Mouse (Mus musculus): ENCODE data around the gene Mief1. TPM values are rescaled to one million over a fixed set of nuclear protein-coding genes. Genes with fewer than 3 reads are reported as not detected.

Mief1 gene
- total and polyA plus RNA-seq, 3 experiments = 19.2 to 34.4 (median 20.7) TPM

DNA sequence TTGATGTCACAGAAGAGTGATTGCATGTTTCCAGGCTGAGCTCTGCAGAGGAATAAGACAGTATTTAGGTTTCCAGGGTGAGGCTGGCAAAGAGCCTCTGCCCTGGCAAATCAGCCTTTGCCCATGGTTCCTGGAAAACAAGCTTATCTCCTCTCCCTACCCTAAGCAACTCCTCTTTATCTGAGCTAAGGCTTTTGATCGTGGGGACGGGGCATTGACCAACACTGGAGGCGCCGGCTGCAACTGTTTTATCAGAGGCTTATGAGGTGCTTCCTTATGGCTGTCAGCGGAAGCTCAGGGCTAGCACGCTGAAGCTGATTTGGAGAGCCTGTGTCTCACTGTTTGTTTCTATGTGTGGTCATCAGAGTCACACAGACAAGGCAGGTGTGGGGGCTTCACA, 16.8 kb downstream of the Mief1 start:
- H3K27ac ChIP-seq (ENCODE audit: insufficient read depth, low read depth) = no peak overlapping the region
- no peaks in the 10 kb centered on the region for H3K27me3 ChIP-seq (replicated peaks)
- DNase-seq (ENCODE audit: extremely low read depth) = no peak

DNA sequence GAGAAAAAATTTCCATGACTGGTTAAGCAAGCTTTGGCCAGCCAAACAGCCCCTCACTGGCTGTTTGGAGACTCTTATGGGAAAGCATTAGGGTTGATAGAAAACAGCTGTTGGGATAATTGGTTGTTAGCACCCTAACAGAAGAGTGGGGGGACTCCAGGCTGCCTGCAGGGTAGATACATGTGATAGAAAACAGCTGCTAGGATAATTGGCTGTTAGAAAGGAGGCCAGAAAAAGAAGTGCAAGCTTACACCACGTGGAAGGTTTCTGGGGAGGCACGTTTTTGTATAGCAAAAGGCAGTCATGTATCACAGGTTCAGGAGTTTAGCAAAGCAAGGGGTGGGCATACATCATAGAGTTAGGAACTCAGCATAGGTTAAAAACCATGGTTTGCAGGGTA, 19.7 kb downstream of the Mief1 start:
- Histone ChIP-seq H3K4me1 (ENCODE audit: control insufficient read depth in 1 of 2, insufficient read depth in 2 of 2) (peaks cover 9 to 32% of the 10 kb centered on the region in 2 experiments), H3K27me3 (replicated peaks) (no peaks in the 10 kb centered on the region), H3K79me2 (replicated peaks; ENCODE audit: control insufficient read depth, extremely low read depth, insufficient read depth, poor library complexity, severe bottlenecking) (peaks cover 19% of the 10 kb centered on the region), H3K4me2 (ENCODE audit: insufficient read depth, low read depth, poor library complexity, severe bottlenecking) (peak overlapping the region; percentile 68; the same call in 1 of the 2 replicates), H3K9ac (ENCODE audit: insufficient read depth, low read depth) (no peak overlapping the region), H3K9me3 (replicated peaks; ENCODE audit: low read length) (no peaks in the 10 kb centered on the region), H3K4me3 (replicated peaks in 1 of 3; ENCODE audit: low read depth in 2 of 3, low read length in 2 of 3, poor library complexity in 1 of 3) (peak overlapping the region in 2 of 3 experiments; percentile 67 to 94), H3K27ac (ENCODE audit: insufficient read depth, low read depth) (0 out of 2 replicates have a peak overlapping the region, but pooled peaks have one; percentile 30), H3K36me3 (replicated peaks in 1 of 2; ENCODE audit: control insufficient read depth in 1 of 2, insufficient read depth in 1 of 2, low read length in 1 of 2) (peaks cover 56 to 72% of the 10 kb centered on the region in 2 experiments)
- in situ Hi-C loops (cut with MboI; ENCODE audit: low pct_ligation_motif_present, low pct_unique_long_range_greater_than_20kb, low sequenced_read_pairs) (loop anchor here (25.0 kb wide), 1 partner anchor 709 kb away; no protein-coding TSS in a partner anchor), dilution Hi-C loops (cut with MboI; ENCODE audit: extremely low pct_ligation_motif_present, extremely low pct_unique_long_range_greater_than_20kb, low sequenced_read_pairs) (no loop called here)
- TF ChIP-seq MAX (IDR thresholded peaks at IDR 0.05; ENCODE audit: low read length) (0 out of 2 replicates have a peak, but pooled peaks have one; percentile 57), SIN3A (IDR thresholded peaks at IDR 0.05; ENCODE audit: low read length) (0 out of 2 replicates have a peak, but pooled peaks have one; percentile 39), BHLHE40 (IDR thresholded peaks at IDR 0.05; ENCODE audit: low read depth, low read length) (peak; percentile 25; the same call in 1 of the 2 replicates), MEF2A (IDR thresholded peaks at IDR 0.05; ENCODE audit: borderline replicate concordance, low read depth, low read length) (no peak), ZNF384 (IDR thresholded peaks at IDR 0.05; ENCODE audit: low read depth, low read length) (no peak), MXI1 (IDR thresholded peaks at IDR 0.05; ENCODE audit: low read depth, low read length) (peak; percentile 62; the same call in 1 of the 2 replicates), ZMIZ1 (IDR thresholded peaks at IDR 0.05; ENCODE audit: low read depth, low read length) (0 out of 2 replicates have a peak, but pooled peaks have one; percentile 22), MYC (IDR thresholded peaks at IDR 0.05; ENCODE audit: low read depth, low read length) (peak; percentile 69)
- no peak for DNase-seq (ENCODE audit: extremely low read depth)

More for the DNA sequence above, 16.8 kb downstream of the Mief1 start:
- dilution Hi-C loops (cut with MboI; ENCODE audit: extremely low pct_ligation_motif_present, extremely low pct_unique_long_range_greater_than_20kb, low sequenced_read_pairs) = no loop called here
- H3K9me3 ChIP-seq (replicated peaks; ENCODE audit: low read length) = no peaks in the 10 kb centered on the region
- no peak overlapping the region for H3K4me2 ChIP-seq (ENCODE audit: insufficient read depth, low read depth, poor library complexity, severe bottlenecking)
- no peak overlapping the region for H3K4me3 ChIP-seq (replicated peaks in 1 of 3; ENCODE audit: low read depth in 2 of 3, low read length in 2 of 3, poor library complexity in 1 of 3)
- H3K36me3 ChIP-seq (replicated peaks in 1 of 2; ENCODE audit: control insufficient read depth in 1 of 2, insufficient read depth in 1 of 2, low read length in 1 of 2) = peaks cover 56 to 74% of the 10 kb centered on the region in 2 experiments
- H3K79me2 ChIP-seq (replicated peaks; ENCODE audit: control insufficient read depth, extremely low read depth, insufficient read depth, poor library complexity, severe bottlenecking) = peaks cover 4% of the 10 kb centered on the region; the same call in 1 of the 2 replicates
- no peak overlapping the region for H3K9ac ChIP-seq (ENCODE audit: insufficient read depth, low read depth)
- TF ChIP-seq MAX (IDR thresholded peaks at IDR 0.05; ENCODE audit: low read length) (no peak), ZKSCAN1 (IDR thresholded peaks at IDR 0.05; ENCODE audit: borderline replicate concordance, low read depth, low read length) (no peak), HCFC1 (IDR thresholded peaks at IDR 0.05; ENCODE audit: low read depth, low read length) (no peak)
- peaks cover 2 to 13% of the 10 kb centered on the region in 2 experiments; a peak in 3 of 4 replicates for H3K4me1 ChIP-seq (ENCODE audit: control insufficient read depth in 1 of 2, insufficient read depth in 2 of 2)
- in situ Hi-C loops (cut with MboI; ENCODE audit: low pct_ligation_motif_present, low pct_unique_long_range_greater_than_20kb, low sequenced_read_pairs) = loop anchor here (25.0 kb wide), 1 partner anchor 712 kb away; no protein-coding TSS in a partner anchor

DNA sequence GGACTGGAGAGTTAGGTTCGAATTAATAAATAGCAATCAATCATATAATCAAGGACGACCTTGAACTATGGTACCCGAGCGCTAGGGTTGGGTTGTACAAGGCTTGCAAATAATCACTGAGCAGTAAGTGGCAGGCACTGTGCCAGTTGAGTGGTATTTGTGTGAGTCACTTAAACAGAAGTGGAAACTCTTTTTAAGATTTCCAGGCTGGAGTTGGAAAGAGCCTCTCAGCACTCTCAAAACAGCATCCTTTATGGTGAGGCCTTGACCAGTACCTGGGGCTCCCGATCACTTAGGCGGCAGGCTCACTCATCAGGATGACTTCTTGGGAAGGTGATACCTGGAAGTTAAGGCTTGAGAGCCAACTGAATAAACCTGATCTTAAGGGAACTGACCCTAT, 20.4 kb downstream of the Mief1 start:
- 0 out of 2 replicates have a peak, but pooled peaks have one; percentile 69 for TF ChIP-seq CHD1 (IDR thresholded peaks at IDR 0.05; ENCODE audit: low read depth, low read length)
- TF ChIP-seq POLR2AphosphoS2 (IDR thresholded peaks at IDR 0.05; ENCODE audit: low read depth, low read length) = peak; percentile 43; the same call in 1 of the 2 replicates
- no peak for TF ChIP-seq MAFK (IDR thresholded peaks at IDR 0.05; ENCODE audit: insufficient replicate concordance, low read length)

More for the DNA sequence above, 20.4 kb downstream of the Mief1 start:
- Histone ChIP-seq H3K9me3 (replicated peaks; ENCODE audit: low read length) (no peaks in the 10 kb centered on the region), H3K27ac (ENCODE audit: insufficient read depth, low read depth) (peak overlapping the region; percentile 71), H3K4me1 (ENCODE audit: control insufficient read depth in 1 of 2, insufficient read depth in 2 of 2) (peaks cover 12 to 35% of the 10 kb centered on the region in 2 experiments), H3K4me3 (replicated peaks in 1 of 3; ENCODE audit: low read depth in 2 of 3, low read length in 2 of 3, poor library complexity in 1 of 3) (peak overlapping the region; percentile 67 to 94 (median 82)), H3K9ac (ENCODE audit: insufficient read depth, low read depth) (peak overlapping the region; percentile 96), H3K4me2 (ENCODE audit: insufficient read depth, low read depth, poor library complexity, severe bottlenecking) (peak overlapping the region; percentile 68), H3K27me3 (replicated peaks) (no peaks in the 10 kb centered on the region), H3K79me2 (replicated peaks; ENCODE audit: control insufficient read depth, extremely low read depth, insufficient read depth, poor library complexity, severe bottlenecking) (peaks cover 17% of the 10 kb centered on the region), H3K36me3 (replicated peaks in 1 of 2; ENCODE audit: control insufficient read depth in 1 of 2, insufficient read depth in 1 of 2, low read length in 1 of 2) (peaks cover 55 to 72% of the 10 kb centered on the region in 2 experiments)
- peak; percentile 24 for DNase-seq (ENCODE audit: extremely low read depth)
- dilution Hi-C loops (cut with MboI; ENCODE audit: extremely low pct_ligation_motif_present, extremely low pct_unique_long_range_greater_than_20kb, low sequenced_read_pairs) = no loop called here
- in situ Hi-C loops (cut with MboI; ENCODE audit: low pct_ligation_motif_present, low pct_unique_long_range_greater_than_20kb, low sequenced_read_pairs) = loop anchor here (25.0 kb wide), 1 partner anchor 708 kb away; no protein-coding TSS in a partner anchor
